Mouse (Mus musculus): ENCODE measurements around the gene Zc3h4. TPM values are rescaled to one million over a fixed set of nuclear protein-coding genes. Genes with fewer than 3 reads are reported as not detected.

Gene Zc3h4
- polyA plus RNA-seq, 2 experiments from 2014 or later, result 13.5 to 18.0 TPM

Other genes with a start within 250 kb of the Zc3h4 start
- gene Meis3, start 225.8 kb upstream of the Zc3h4 start, polyA plus RNA-seq (2017; shearing (Covaris generic)), result 10 to 100 TPM; 23.0 to 26.2 TPM
- 10 to 100 TPM in 1 of 2 experiments, 1 to 10 TPM in 1; 9.3 to 13.7 TPM for gene Dhx34, start 178.9 kb upstream of the Zc3h4 start, polyA plus RNA-seq (2017; shearing (Covaris generic))
- under 1 TPM in 1 of 2 experiments, not detected in 1; 0.15 TPM for gene C5ar2, start 156.8 kb upstream of the Zc3h4 start, polyA plus RNA-seq (2017; shearing (Covaris generic))
- not detected for gene C5ar1, start 141.4 kb upstream of the Zc3h4 start, polyA plus RNA-seq (2017; shearing (Covaris generic))
- gene Inafm1, start 127.3 kb upstream of the Zc3h4 start, polyA plus RNA-seq (2017; shearing (Covaris generic)), result 1 to 10 TPM; 1.0 to 2.3 TPM
- 10 to 100 TPM in 1 of 2 experiments, 1 to 10 TPM in 1; 7.6 to 13.1 TPM for gene Ccdc9, start 114.1 kb upstream of the Zc3h4 start, polyA plus RNA-seq (2017; shearing (Covaris generic))
- gene Bbc3, start 92.5 kb upstream of the Zc3h4 start, polyA plus RNA-seq (2017; shearing (Covaris generic)), result 1 to 10 TPM in 1 of 2 experiments, not detected in 1; 1.2 TPM
- 10 to 100 TPM; 69.0 to 85.6 TPM for gene Sae1, start 13.1 kb upstream of the Zc3h4 start, polyA plus RNA-seq (2017; shearing (Covaris generic))
- gene Tmem160, start 51.9 kb downstream of the Zc3h4 start, polyA plus RNA-seq (2017; shearing (Covaris generic)), result 1 to 10 TPM; 2.5 to 4.9 TPM
- not detected for gene Npas1, start 76.8 kb downstream of the Zc3h4 start, polyA plus RNA-seq (2017; shearing (Covaris generic))
- gene Arhgap35, start 214.1 kb downstream of the Zc3h4 start, polyA plus RNA-seq (2017; shearing (Covaris generic)), result 1 to 10 TPM; 2.7 to 3.1 TPM

Measured in CD4-positive, CD25-positive, alpha-beta regulatory T cell, adult 4 months (primary cell).